Mouse (Mus musculus): Measurements from ENCODE around the gene Gm6583.

Gm6583 gene

DNA sequence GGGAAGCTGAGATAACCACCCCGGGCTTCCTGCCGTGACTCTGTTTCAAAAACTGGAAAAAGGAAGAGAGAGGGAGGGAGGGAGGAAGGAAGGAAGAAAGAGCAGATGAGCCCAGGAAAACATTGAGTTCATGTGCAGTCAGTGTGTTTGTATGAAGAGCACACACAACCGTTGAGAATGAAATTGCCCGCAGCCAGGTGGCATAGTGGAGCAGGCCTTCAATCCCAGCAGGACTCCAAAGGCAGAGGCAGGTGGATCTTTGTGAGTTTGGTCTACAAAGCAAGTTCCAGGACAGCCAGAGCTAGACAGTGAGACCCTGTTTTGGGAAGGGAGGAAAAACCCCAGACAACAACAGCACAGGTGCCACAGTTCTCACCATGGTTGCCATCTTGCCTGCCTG lies 11.5 kb upstream of the Gm6583 start:
- no peak for DNase-seq

DNA sequence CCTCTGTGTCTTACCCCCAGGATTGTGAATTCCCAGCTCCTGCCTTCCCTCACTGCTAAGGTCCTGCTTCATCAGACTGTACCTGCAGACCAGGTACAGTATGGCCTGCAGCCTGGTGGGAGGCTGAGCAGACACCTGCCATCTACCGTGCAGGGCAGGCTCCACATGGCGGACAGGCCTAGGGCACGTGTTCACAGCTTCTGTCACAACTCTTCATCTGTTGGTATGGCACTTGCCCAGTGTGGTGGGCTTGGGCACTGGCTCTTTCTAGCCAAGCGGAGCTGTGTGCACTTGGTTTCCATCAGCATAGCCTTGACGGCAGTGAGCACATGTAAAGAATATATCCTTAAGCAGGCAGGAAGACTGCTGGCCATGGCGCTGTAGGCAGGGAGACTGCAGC lies 11.0 kb upstream of the Gm6583 start:
- no peak for DNase-seq

GRCm38 (mm10) chr5:112364184-112364797 lies 8.5 kb upstream of the Gm6583 start:
- no peak for DNase-seq

GRCm38 (mm10) chr5:112360077-112360476 lies 4.2 kb upstream of the Gm6583 start:
- no peak for DNase-seq

DNA sequence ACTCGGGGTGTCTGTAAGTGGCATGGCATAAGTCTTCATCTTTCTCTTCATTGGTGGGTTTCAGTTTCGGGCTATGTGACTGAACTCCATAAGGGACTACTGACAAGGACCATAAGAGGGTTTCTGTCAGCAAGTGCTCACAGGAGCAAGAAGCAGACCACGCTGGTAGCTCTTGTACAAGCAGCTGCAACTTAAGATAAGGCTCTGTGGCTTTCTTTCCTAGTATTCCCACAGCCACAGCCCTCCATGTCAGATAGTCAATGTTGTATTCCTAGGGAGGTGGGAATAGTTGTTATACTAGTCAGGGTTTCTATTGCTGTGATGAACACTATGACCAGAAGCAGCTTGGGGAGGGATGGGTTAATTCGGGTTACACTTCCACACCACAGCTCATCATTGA lies 3.7 kb upstream of the Gm6583 start:
- DNase-seq = no peak

DNA sequence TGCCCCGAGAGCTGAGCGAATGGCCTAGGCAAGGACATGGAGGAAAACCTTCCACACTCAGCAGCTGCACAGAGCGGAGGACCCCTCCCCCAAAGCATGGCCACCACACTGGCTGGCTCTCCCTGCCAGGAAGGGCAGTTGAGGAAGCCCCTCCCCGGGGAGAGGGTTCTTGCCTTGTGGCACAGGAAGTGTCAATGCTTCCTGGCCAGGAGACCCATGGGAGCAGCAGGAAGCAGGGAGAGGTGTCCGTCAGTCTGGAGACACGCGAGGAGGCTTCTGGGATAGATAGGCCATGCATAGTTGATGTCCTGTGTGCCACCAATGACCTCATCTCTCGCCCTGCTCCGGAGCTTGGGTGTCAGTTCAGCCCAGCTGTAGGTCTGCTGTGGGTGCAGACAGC lies 489 bp upstream of the Gm6583 start:
- DNase-seq = no peak

DNA sequence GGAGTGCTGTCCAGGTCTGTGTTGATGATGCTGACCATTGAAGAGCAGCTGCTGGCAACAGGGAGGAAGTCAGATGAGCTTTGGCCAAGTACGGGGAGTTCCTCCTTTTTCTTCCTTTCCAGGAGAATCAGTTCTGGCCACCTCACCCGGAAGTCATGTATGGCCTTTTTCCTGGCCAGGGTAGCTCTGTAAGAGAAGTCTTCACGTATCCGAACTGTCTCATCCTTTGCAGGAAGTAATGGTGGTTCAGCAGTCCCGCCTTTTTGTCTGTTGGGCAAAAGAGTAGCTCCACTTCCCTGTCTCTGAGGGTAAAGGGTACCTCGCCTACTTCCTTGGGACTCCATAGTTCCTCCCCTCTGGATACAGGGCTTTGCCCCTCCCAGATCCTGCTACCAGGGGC lies 340 bp downstream of the Gm6583 start:
- DNase-seq = no peak

GRCm38 (mm10) chr5:112349169-112349568 lies 6.7 kb downstream of the Gm6583 start:
- no peak for DNase-seq

- no peak for DNase-seq
Observed at GRCm38 (mm10) chr5:112346211-112346965, 9.4 kb downstream of the Gm6583 start.

- DNase-seq = no peak
Observed at GRCm38 (mm10) chr5:112344092-112344960, 11.5 kb downstream of the Gm6583 start.

GRCm38 (mm10) chr5:112343205-112343595 lies 12.6 kb downstream of the Gm6583 start:
- no peak for DNase-seq

- DNase-seq = peak; percentile 91
Observed at GRCm38 (mm10) chr5:112342463-112343204, 13.2 kb downstream of the Gm6583 start, which contains the start of the genes Srrd and Hps4. Gene Srrd, minus strand, starts transcription at chr5:112343040. Gene Hps4, plus strand, starts transcription at chr5:112343083.

DNA sequence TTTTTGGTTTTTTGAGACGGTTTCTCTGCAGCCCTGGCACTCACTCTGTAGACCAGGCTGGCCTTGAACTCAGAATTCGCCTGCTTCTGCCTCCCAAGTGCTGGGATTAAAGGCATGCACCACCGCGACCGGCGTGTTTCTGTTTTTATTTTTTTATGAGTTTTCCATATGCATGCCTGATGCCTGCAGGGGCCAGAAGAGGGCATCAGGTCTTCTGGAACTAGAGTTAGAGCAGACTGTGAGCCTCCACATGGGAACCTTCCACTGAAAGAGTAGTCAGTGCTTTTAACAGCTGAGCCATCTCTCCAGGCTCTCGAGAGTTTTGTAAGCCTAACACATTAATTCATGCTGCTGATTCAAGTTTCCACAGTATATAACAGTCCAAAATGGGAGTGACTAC lies 16.6 kb downstream of the Gm6583 start:
- DNase-seq = no peak

GRCm38 (mm10) chr5:112337004-112337403 lies 18.8 kb downstream of the Gm6583 start:
- no peak for DNase-seq

DNA sequence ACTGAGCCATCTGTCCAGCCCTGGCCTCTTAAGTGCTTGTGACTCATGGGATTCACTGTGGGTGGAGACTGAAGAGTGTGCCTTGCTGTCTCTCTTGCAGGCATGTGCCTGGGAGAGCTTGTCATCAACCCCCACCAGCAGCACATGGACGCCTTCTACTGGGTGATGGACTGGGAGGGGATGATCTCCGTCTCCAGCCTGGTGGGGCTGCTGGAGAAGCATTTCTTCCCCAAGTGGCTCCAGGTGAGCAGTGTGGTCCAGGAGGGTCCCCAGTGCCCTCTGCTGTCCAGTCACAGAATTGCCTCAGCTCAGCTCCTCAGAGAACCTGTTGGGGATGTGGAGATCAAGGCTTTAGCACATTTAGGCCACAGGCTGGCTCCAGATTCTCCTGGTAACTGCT lies 20.4 kb downstream of the Gm6583 start:
- peak; percentile 54 for DNase-seq

DNA sequence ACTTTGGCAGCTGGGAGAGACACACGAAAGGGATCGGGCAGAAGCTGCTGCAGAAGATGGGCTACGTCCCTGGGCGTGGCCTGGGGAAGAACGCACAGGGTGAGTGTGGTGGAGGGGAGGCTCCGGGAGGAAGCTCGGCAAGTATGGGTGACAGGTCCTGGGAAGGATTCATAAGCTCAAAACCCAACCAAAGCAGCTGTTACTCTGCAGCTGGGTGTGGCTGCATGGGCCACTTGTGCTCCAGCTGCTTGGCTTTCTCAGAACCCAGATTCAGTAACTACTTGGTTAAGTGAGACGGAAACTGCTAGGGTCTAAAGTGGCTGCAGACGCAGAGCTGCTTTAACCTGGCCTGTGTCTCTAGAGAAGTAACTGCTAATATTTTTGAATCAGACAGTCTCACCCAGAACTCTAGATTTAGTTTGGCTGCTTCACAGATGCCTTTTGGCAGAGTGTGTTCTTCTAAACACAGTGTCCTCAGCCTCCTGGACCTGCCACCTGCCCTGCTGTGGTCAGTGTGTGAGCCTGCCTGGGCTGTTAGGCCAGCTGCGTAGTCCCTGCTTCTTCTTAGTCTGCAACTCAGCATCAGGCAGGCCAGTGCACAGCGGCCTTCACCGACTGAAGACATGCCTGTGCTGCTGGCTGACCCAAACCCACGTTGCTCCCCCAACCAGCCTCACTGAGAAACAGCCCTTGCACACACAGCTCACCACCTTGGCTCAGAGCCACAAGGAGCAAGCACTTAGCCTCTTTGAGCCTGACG lies 25.8 kb downstream of the Gm6583 start:
- DNase-seq = no peak

- no peak for DNase-seq
Observed at GRCm38 (mm10) chr5:112327854-112328253, 28.0 kb downstream of the Gm6583 start.

GRCm38 (mm10) chr5:112326446-112327009 lies 29.3 kb downstream of the Gm6583 start:
- no peak for DNase-seq

DNA sequence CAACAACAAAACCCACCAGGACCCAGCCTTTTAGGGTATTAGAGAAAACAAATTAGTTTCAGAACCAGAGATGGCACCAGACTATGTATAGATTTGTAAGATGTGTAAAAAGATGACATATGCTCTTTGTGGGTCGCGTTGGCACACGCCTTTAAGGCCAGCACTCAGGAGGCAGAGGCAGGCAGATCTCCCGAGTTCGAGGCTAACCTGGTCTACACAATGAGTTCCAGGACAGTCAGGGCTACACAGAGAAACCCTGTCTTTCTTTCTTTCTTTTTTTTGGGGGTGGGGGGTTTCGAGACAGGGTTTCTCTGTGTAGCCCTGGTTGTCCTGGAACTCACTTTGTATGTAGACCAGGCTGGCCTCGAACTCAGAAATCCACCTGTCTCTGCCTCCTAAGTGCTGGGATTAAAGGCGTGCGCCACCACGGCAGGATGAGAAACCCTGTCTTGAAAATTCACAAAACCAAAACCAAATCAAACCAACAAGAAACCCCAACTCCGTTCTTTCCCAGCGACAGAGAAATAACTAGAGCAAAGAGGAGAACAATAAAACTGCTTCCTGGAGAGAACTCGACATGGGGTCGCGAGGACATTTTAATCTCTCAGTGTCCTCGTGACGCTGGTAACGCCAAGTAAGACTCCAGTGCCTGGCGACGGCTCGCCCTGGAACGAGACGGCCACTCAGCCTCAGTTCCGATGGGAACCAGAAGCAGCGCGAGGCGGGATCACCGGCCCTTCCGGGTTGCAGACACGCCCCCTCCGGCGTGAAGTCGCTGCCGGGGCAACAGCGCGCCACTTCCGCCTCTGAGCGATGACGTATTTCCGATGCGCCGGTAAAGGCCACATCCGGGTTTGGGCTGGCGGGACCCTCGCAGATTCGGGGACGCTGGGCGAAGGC lies 30.0 kb downstream of the Gm6583 start, which contains the start of gene Tfip11:
Gene Tfip11, plus strand, starts transcription at position 813 of the 900 bp plus-strand sequence.
- DNase-seq = peak; percentile 98

Measured in right cerebral cortex, postnatal 14 days (tissue).